Mouse (Mus musculus) adrenal gland, adult 18-20 months (tissue): ENCODE measurements around the gene Far2. TPM values are rescaled to one million over a fixed set of nuclear protein-coding genes. Genes with fewer than 3 reads are reported as not detected.
"Not testable (repeated sequence)": the region's sequence is repeated elsewhere in the genome, so short reads cannot be mapped to it uniquely, and the experiment has no call there.

Experiments
- DNase-seq, 2 experiments: peaks; one replicate each; pipeline ENCODE4 v3.0.0; 2021 to 2022; ENCODE audit warnings: low spot score in 2 of 2
- total RNA-seq, 2 experiments: library from RNA; stranded (reverse); gene quantifications; 1 replicate in 1 of 2; 2 replicates in 1 of 2; pipeline ENCODE4 v1.2.3; 2021

The Far2 gene
- total RNA-seq, 2 experiments from 2014 or later: 1.3 to 2.1 TPM

GRCm38 (mm10) chr6:148116371-148116770 is 69.3 kb downstream of the Far2 start:
- no peak for DNase-seq

GRCm38 (mm10) chr6:148116907-148117306 is 69.8 kb downstream of the Far2 start:
- DNase-seq: no peak

DNA sequence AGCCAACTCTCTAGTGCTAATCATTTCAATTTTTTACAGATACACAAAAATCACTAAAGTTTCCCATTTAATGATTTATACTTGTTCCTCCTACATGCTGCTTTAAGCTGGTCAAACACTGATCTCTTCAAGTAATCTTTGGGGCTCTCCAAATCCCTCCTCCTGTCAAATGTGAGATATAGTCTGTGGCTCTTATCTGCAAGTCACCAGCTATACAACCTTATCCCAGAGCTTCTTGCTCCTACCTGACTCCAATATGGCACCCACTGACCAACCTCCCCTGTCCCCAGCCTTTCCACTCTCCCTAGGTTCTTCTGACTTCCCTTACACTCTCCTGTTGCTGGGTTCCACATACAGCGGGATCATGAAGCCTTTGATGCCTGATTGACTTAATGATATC is 70.6 kb downstream of the Far2 start:
- no peak for DNase-seq

- DNase-seq: no peak
Observed at GRCm38 (mm10) chr6:148120703-148121102, 73.6 kb downstream of the Far2 start.

GRCm38 (mm10) chr6:148126851-148127250 is 79.8 kb downstream of the Far2 start:
- not testable (repeated sequence) for DNase-seq

GRCm38 (mm10) chr6:148132314-148132713 is 85.3 kb downstream of the Far2 start:
- DNase-seq: no peak

DNA sequence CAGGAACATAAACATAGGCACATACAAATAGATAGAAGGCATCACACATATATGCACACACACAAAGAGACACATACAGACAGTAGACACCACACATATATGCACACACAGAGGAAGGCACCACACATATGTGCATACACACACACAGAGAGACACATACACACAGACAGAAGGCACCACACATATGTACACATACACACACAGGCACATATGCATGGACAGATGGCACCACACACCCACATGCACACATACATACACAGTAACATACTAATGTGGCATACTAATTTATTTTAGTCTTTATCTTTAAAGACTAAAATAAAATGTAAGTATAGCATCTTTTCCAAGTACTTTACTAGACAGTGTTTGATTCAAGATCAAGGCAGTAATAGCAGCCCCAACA is 86.5 kb downstream of the Far2 start:
- DNase-seq: no peak

DNA sequence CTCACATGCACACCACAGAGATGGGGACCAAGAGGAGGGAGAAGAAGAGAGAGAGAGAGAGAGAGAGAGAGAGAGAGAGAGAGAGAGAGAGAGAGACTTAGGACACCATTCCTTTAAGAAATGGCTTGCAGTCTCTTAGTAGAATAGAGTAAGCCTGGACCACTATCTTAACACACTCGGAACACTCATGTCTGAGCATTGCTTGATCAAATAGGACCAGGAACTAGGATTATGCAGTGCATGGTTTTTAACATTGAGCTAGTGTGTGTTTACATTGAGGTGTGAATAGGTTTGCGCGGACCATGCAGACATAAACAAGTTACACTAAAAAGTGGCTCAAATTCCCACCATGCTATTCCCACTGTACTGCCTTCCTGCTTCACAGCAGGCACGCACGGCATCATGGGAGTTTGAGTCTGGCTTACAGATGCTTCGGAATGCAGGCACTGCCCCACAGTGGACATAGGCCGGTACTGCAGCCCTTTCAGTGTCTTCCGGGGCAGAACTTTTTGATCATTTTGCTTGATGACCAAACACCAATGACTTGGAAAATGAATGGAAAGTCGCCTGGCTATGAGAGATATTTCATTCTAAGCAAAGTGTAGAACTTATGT is 88.8 kb downstream of the Far2 start:
- DNase-seq: peak; percentile 63 to 64

- DNase-seq: no peak
Observed at GRCm38 (mm10) chr6:148139288-148139995, 92.4 kb downstream of the Far2 start.

- DNase-seq: no peak
Observed at GRCm38 (mm10) chr6:148141874-148142273, 94.8 kb downstream of the Far2 start.

DNA sequence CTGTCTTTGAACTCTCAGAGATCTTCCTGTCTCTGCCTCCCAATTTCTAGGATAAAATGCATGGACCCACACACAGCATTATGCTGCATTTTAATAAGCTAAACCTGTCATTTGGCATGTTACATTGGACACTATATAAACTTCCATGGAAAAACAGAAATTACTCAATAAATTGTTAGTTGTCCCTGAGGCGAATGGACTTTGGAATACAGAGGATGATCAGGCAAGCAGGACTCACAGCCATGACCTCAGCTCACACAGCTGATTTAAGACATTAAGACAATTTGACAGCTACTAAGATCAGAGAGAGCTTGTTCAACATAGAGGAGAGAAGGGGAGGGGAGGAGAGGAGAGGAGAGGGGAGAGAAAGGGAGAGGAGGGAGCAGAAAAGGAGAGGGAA is 95.4 kb downstream of the Far2 start:
- DNase-seq: no peak

DNA sequence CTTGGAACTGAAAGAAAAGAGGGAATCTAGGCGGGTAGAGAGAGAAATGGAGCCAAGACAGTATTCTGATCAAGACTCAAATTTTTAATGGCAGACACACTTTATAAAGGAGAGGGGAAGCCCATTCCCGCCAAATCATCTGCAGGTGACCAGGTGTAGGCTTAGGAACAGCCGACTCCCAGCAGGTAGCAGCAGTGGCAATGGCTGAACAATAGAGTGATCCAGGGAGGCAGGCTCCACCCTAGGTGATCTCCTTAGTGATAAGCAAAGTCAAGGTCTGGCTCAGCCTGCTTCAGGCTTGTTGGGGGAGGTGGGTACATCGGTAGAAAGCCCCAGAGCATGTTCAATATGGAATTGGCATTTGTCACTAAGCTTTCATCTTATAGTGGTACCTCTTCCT is 105.2 kb downstream of the Far2 start:
- not testable (repeated sequence) for DNase-seq

- no peak for DNase-seq
Observed at GRCm38 (mm10) chr6:148172904-148173303, 125.8 kb downstream of the Far2 start.

DNA sequence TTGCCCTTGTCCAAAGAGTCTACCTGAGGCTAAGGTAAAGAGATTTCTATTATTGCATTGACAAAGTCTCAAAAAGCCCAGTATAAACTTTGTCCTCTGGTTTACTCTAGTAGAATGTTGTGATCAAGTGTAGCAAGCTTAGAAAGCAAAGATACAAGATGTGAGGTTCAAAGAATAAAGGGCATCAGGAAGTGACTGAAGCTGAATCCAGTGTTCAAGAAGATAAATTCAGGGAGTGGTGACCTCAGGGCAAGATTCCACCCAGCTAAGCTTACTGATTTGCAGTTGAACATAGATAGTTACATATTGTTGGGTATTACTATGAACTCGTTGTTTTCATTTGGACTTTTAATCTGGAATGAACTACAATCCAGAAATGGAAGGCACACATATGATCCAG is 138.6 kb downstream of the Far2 start:
- DNase-seq: no peak

DNA sequence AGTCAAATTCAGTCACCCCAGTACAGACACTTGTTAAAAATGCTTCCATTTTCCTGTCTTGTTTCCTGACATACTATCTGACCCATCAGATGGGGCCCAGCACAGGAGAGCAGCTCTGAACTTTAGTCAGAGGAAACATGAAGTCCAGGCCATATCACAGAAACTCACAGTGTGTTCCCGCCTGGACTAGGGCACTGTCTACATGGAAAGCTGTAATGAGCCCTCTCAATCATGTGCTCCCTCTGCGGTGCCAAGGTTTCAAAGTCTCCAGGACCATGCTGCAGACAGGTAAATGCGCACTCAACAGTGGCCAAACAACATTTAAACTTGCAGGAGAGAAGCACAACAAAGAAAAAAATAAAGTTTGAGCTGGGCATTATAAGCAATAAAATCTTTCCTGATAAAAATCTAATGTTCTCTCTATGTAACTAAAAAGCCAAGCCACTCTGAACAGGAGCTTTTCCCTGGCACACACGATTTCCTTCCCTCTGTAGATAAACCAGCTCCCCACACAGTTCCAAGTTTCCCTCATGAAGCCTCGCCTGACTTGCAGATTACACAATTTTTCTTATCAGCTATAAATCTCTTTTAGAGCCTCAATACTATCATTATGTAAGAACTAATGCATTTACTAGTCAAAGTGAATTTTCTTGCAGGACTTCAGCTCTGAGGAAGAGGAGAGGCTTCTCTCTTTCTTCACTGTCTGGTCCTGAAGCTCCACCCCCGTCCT is 147.1 kb downstream of the Far2 start:
- no peak for DNase-seq

- DNase-seq: no peak
Observed at GRCm38 (mm10) chr6:148199177-148199576, 152.1 kb downstream of the Far2 start.

- DNase-seq: no peak
Observed at GRCm38 (mm10) chr6:148199729-148200128, 152.7 kb downstream of the Far2 start.

DNA sequence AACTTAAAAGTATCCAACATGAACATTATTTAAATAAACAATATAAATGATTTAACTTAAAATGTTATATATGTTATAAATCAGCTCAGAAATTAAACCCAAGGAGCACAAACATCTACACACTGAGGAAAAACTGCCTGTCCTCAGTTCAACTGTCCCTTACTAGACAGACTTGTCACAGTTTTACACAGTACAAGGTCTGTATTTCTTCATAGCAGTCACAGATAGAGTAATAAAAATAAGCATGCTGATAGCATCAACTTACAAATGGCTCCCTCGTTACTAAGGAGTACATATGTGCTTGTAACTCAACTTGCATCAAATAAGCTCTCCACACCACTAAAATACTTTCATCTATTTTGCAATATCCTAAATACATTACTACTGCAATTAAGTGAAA is 158.1 kb downstream of the Far2 start:
- DNase-seq: no peak

DNA sequence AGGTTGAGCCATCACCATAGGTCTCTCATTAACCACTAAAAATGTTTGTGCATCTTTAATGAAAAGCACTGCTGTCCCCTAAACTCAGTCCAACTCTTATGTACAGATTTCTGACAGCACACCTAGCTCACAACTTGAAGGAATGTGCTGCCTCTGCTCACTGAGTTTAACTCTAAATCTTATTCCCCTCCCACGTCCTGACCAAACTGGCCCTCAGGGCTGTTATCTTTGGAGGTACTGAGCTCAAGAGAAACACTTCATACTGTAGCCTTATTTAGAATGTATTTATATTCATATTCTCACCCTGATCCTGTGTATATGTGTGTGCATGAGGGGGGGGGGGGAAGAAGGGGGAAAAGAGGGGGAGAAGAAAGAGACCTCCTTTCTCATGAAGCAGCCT is 160.5 kb downstream of the Far2 start:
- DNase-seq: no peak

DNA sequence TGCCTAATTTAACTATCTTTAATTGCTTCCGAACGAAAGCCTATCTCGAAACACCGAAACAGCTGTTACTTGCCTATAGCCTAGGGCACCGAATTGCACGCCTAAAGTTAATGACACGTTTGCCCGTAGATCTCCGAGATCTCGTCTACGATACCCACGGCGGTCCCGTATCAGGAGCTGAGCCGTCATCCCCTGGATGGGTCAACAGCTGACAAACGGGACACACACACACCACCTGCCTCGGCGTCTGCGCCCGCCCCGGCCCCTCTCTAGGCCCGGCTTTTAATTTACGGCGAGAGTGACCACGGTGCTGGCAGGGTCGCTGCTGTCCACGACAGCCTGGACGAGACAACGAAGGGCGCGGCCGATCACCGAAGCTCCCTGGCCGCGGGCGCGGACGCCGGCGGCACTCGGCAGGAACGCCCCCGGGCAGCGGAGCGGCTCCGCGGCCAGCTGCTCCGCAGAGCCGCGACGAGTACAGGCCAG is 164.4 kb downstream of the Far2 start:
- DNase-seq: no peak

- peak; percentile 92 to 95 for DNase-seq
Observed at GRCm38 (mm10) chr6:148211897-148212680, 165.0 kb downstream of the Far2 start, which contains the start of gene Ergic2. Ergic2 (minus strand) TSS chr6:148212374.
